Mouse (Mus musculus): ENCODE data around the gene Fibcd1. TPM values are rescaled to one million over a fixed set of nuclear protein-coding genes. Genes with fewer than 3 reads are reported as not detected.
A peak's percentile ranks its signal among the peaks of the same experiment; 100 is the strongest.

The Fibcd1 gene
- polyA plus RNA-seq, 1 experiment from 2014 or later, result 3.2 TPM

DNA sequence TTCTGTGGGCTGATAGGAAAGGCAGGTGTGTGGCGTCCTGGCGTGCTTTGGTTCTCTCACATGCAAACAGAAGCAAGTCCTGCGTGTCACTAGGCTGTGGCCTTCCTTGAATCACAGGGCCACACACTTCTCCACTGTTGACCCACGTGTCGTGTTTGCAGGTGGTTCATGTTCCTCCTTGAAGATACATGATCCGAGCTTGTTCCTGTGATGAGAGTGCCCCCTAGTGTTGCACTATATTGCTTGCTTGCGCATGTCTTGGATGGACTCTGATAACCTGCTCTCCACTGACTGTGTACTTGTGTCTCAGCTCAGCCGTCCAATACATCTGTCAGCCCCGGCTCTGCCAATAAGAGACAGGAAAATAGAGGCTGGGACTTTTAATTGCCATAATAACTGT is 60.7 kb downstream of the Fibcd1 start:
- no peaks in the 10 kb centered on the region for H3K27me3 ChIP-seq
- H3K9ac ChIP-seq (replicated peaks), result no peak overlapping the region
- ATAC-seq (replicated peaks), result peak; percentile 70
- no peak overlapping the region for H3K27ac ChIP-seq (replicated peaks)
- H3K36me3 ChIP-seq, result peaks cover 33% of the 10 kb centered on the region
- H3K4me3 ChIP-seq, result no peak overlapping the region
- no peaks in the 10 kb centered on the region for H3K4me1 ChIP-seq
- no peak overlapping the region for H3K4me2 ChIP-seq (replicated peaks)
- no peaks in the 10 kb centered on the region for H3K9me3 ChIP-seq
- WGBS, result 38% methylated on average over 9 of the region's 9 CpGs

- Histone ChIP-seq H3K9me3 (no peaks in the 10 kb centered on the region), H3K4me3 (no peak overlapping the region), H3K4me2 (replicated peaks) (no peak overlapping the region), H3K36me3 (peaks cover 38% of the 10 kb centered on the region), H3K4me1 (no peaks in the 10 kb centered on the region), H3K9ac (replicated peaks) (no peak overlapping the region), H3K27me3 (no peaks in the 10 kb centered on the region), H3K27ac (replicated peaks) (no peak overlapping the region)
- WGBS, result 79% methylated on average over 8 of the region's 8 CpGs
- no peak for ATAC-seq (replicated peaks)
Measured at GRCm38 (mm10) chr2:31782958-31783602, 62.7 kb downstream of the Fibcd1 start.

DNA sequence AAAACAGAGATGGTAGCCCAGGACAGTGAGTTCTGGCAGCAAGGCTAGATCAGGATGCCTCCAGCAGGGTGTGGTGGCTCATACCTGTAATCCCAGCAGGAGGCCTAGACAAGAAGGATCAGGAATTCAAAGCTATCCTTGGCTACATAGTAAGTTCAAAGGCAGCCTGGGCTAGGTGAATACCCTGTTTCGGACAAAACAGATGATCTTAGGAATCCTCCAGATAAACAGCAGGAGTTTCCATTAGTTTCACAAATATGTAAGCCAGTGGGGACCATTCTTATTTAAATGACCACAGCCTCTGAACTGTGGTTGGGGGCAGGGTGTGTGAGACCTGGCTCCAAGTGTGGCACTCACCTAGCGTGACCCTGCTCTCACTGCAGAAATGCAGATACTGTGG is 66.5 kb downstream of the Fibcd1 start:
- no peak for ATAC-seq (replicated peaks)
- H3K36me3 ChIP-seq, result peaks cover 31% of the 10 kb centered on the region
- H3K9me3 ChIP-seq, result no peaks in the 10 kb centered on the region
- H3K9ac ChIP-seq (replicated peaks), result no peak overlapping the region
- H3K4me3 ChIP-seq, result no peak overlapping the region
- 92% methylated on average over 2 of the region's 2 CpGs for WGBS
- no peak overlapping the region for H3K27ac ChIP-seq (replicated peaks)
- H3K27me3 ChIP-seq, result no peaks in the 10 kb centered on the region
- no peaks in the 10 kb centered on the region for H3K4me1 ChIP-seq
- H3K4me2 ChIP-seq (replicated peaks), result no peak overlapping the region

DNA sequence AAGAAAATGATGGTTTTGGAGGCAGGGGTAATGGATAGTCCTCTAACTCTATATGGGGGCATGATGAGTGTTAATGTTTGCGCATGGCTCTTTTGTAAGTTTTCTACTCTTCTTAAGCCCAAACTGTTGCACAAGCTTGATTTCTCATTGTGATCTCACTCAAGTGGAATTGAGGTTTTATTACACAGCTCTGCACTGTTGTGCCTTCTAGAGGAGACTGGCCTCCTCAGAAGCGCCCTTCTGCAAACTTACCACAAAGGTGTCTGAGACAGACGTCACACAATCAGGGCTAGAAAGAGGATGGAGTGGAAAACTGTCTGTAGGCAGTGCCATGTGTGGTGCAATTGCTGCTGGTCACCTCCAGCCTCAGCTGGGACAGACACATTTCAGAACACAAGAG is 69.3 kb downstream of the Fibcd1 start:
- Histone ChIP-seq H3K27me3 (no peaks in the 10 kb centered on the region), H3K9me3 (no peaks in the 10 kb centered on the region), H3K4me2 (replicated peaks) (no peak overlapping the region), H3K4me1 (no peaks in the 10 kb centered on the region), H3K36me3 (peaks cover 26% of the 10 kb centered on the region), H3K27ac (replicated peaks) (no peak overlapping the region), H3K4me3 (no peak overlapping the region), H3K9ac (replicated peaks) (no peak overlapping the region)
- WGBS, result 96% methylated on average over 3 of the region's 3 CpGs
- ATAC-seq (replicated peaks), result no peak

DNA sequence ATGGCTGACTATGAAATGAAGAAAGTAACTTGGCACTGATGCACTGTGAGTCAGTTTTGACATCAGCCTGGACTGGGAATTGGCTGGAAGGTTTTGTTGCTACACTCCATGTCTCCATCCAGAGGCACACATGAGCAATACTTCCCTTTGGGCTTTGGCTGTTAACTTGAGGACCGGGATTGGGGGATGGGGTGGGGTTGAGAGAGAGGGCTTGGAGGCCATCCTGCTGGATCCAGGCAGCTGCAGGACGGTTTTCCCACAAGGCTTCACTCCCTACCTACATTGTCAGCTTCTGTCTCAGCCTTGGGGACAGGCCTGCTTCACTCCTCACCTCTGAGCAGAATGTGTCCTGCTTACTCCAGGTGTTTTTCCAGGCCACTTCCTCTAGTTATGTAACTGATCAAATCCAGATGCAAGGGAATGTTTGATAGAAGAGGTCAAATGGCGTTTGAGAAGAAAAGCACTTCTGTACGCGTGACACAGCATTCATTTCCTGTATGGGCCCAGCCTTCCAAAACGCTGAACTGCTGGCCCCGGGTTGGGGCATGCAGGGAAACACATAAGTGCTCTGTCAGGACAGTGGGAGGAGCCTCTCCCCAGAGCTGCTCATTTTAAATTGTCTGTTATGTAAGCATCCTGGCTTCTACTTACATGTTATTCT is 74.9 kb downstream of the Fibcd1 start:
- Histone ChIP-seq H3K4me2 (replicated peaks) (no peak overlapping the region), H3K9me3 (no peaks in the 10 kb centered on the region), H3K27ac (replicated peaks) (no peak overlapping the region), H3K4me1 (peaks cover 14% of the 10 kb centered on the region), H3K36me3 (no peaks in the 10 kb centered on the region), H3K9ac (replicated peaks) (no peak overlapping the region), H3K27me3 (no peaks in the 10 kb centered on the region), H3K4me3 (no peak overlapping the region)
- no peak for ATAC-seq (replicated peaks)
- 61% methylated on average over 7 of the region's 7 CpGs for WGBS

- Histone ChIP-seq H3K27ac (replicated peaks) (no peak overlapping the region), H3K36me3 (no peaks in the 10 kb centered on the region), H3K27me3 (no peaks in the 10 kb centered on the region), H3K4me1 (peaks cover 14% of the 10 kb centered on the region), H3K4me3 (no peak overlapping the region), H3K9me3 (no peaks in the 10 kb centered on the region), H3K9ac (replicated peaks) (no peak overlapping the region), H3K4me2 (replicated peaks) (no peak overlapping the region)
- no peak for ATAC-seq (replicated peaks)
- WGBS, result 40% methylated on average over 6 of the region's 6 CpGs
Measured at GRCm38 (mm10) chr2:31769631-31770111, 76.1 kb downstream of the Fibcd1 start.

- no peaks in the 10 kb centered on the region for H3K36me3 ChIP-seq
- ATAC-seq (replicated peaks), result no peak
- no peaks in the 10 kb centered on the region for H3K27me3 ChIP-seq
- H3K4me3 ChIP-seq, result no peak overlapping the region
- H3K27ac ChIP-seq (replicated peaks), result no peak overlapping the region; the same call in 1 of the 2 replicates
- H3K9ac ChIP-seq (replicated peaks), result no peak overlapping the region
- no peaks in the 10 kb centered on the region for H3K9me3 ChIP-seq
- 63% methylated on average over 4 of the region's 4 CpGs for WGBS
- H3K4me1 ChIP-seq, result peaks cover 14% of the 10 kb centered on the region
- H3K4me2 ChIP-seq (replicated peaks), result no peak overlapping the region
Measured at GRCm38 (mm10) chr2:31769115-31769514, 76.7 kb downstream of the Fibcd1 start.

DNA sequence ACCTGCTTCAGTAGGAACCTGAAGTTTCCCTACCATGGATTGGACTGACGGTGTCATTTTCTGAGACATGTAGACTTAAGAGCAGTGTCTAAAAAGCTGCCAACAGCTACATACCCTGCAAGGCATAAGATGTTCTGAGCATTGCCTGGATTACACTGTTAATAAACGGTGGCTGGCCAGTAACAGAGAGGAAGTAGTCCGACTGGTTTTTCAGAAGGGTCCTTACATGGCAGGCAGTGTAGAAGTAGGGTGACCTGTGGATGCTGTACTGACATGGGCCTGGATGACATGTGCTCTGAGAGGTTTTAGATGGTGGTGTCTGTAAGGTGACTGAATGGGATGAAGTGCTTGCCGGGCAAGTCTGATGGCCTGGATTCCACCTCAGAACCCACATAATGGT is 78.0 kb downstream of the Fibcd1 start:
- Histone ChIP-seq H3K9me3 (no peaks in the 10 kb centered on the region), H3K4me3 (no peak overlapping the region), H3K27me3 (no peaks in the 10 kb centered on the region), H3K9ac (replicated peaks) (no peak overlapping the region), H3K36me3 (no peaks in the 10 kb centered on the region), H3K4me1 (peaks cover 23% of the 10 kb centered on the region), H3K4me2 (replicated peaks) (no peak overlapping the region), H3K27ac (replicated peaks) (no peak overlapping the region)
- 84% methylated on average over 4 of the region's 4 CpGs for WGBS
- no peak for ATAC-seq (replicated peaks)

DNA sequence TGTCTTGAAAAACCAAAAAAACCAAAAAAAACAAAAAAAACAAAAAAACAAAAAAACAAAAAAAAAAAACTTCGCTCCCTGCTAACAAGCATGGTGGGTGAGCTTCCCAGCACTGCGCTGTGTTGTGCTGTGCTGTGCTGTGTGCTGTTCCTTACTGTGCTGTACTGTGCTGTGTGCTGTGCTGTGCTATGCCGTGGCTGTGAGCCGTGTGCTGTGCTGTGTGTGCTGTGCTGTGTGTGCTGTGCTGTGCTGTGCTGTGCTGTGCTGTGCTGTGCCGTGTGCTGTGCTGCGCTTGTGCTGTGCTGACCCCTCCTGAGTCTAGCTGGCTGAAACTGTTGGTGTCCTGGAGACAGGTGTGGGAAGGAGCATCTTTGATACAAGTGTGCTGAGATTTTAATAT is 78.7 kb downstream of the Fibcd1 start:
- no peak overlapping the region for H3K9ac ChIP-seq (replicated peaks)
- no peak overlapping the region for H3K4me2 ChIP-seq (replicated peaks)
- H3K27ac ChIP-seq (replicated peaks), result no peak overlapping the region
- no peak overlapping the region for H3K4me3 ChIP-seq
- no peaks in the 10 kb centered on the region for H3K36me3 ChIP-seq
- no peak for ATAC-seq (replicated peaks)
- H3K27me3 ChIP-seq, result no peaks in the 10 kb centered on the region
- H3K9me3 ChIP-seq, result no peaks in the 10 kb centered on the region
- H3K4me1 ChIP-seq, result peaks cover 30% of the 10 kb centered on the region
- 97% methylated on average over 6 of the region's 6 CpGs for WGBS

Other genes with a start within 250 kb of the Fibcd1 start
- 2.9 and 4.1 TPM in 2 replicates for gene Prdm12, start 206.0 kb downstream of the Fibcd1 start, polyA plus RNA-seq (2015; fragmentation: Nextera tagmentation; extraction: Ambion mirVana)
- gene Exosc2, start 175.3 kb downstream of the Fibcd1 start, polyA plus RNA-seq (2015; fragmentation: Nextera tagmentation; extraction: Ambion mirVana), result 41.6 and 44.2 TPM in 2 replicates
- 23.6 and 23.7 TPM in 2 replicates for gene Abl1, start 157.6 kb downstream of the Fibcd1 start, polyA plus RNA-seq (2015; fragmentation: Nextera tagmentation; extraction: Ambion mirVana)
- 0.08 and 0.20 TPM in 2 replicates for gene Qrfp, start 35.4 kb downstream of the Fibcd1 start, polyA plus RNA-seq (2015; fragmentation: Nextera tagmentation; extraction: Ambion mirVana)
- 2.9 TPM in 2 replicates for gene Lamc3, start 41.3 kb upstream of the Fibcd1 start, polyA plus RNA-seq (2015; fragmentation: Nextera tagmentation; extraction: Ambion mirVana)
- gene Aif1l, start 104.1 kb upstream of the Fibcd1 start, polyA plus RNA-seq (2015; fragmentation: Nextera tagmentation; extraction: Ambion mirVana), result 46.8 and 52.2 TPM in 2 replicates
- gene Nup214, start 128.4 kb upstream of the Fibcd1 start, polyA plus RNA-seq (2015; fragmentation: Nextera tagmentation; extraction: Ambion mirVana), result 72.9 and 77.6 TPM in 2 replicates
- gene Fam78a, start 238.9 kb upstream of the Fibcd1 start, polyA plus RNA-seq (2015; fragmentation: Nextera tagmentation; extraction: Ambion mirVana), result 0.46 and 0.54 TPM in 2 replicates
- 16.4 and 17.0 TPM in 2 replicates for gene Plpp7, start 249.5 kb upstream of the Fibcd1 start, polyA plus RNA-seq (2015; fragmentation: Nextera tagmentation; extraction: Ambion mirVana)

Data from forebrain, embryonic 15.5 days (tissue).